ENCODE assay signal across 20 mouse cellular contexts in the genomic region with DNA sequence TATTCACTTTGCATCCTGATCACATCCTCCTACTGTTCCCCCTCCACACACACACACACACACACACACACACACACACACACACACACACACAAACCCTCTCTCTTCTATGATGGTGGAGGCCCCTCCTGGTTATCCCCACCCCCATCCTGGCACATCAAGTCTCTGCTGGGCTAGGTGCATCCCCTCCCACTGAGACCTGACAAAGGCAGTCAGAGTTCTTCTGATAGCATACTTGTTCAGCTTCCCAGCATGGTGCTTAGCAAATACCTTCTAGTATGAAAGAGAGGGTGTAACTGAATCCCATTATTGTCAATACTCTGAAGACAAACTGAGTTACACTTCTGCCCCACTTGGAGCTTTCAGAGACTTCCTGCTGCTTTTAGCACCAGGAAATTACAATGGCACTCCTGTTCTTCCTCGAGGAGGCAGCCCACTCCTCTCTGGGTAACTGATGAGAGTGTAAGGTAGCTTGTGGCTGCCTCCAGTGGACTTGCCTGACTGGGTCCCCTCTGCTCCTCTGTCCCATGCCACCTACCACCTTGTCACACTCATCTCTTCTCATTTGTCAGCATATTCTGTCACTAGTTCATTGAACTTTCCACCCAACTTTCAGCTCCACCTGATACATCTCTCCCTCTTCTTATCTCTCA.
DNase-seq lines count a peak whose midpoint lies in the region; ATAC-seq lines count a peak whose summit lies in the region.
"Had no signal": no experiment of that assay in that cellular context is flagged by ENCODE, and none has a peak within 500 bp of the region (broad histone marks: within the 10 kb centered on the region; RNA-seq: fewer than 3 reads in every experiment).

No protein-coding gene starts in this region.

- no peaks in the 10 kb centered on the region for H3K4me1 ChIP-seq in hindbrain, embryonic 11.5 days (replicated peaks; ENCODE audit: control insufficient read depth, insufficient read depth, low read length)
- H3K4me1 ChIP-seq in hindbrain, embryonic 16.5 days (ENCODE audit: control insufficient read depth, insufficient read depth, low read depth, low read length): no peaks in the 10 kb centered on the region
- peaks cover 4% of the 10 kb centered on the region; the same call in 1 of the 2 replicates for H3K4me1 ChIP-seq in midbrain, embryonic 15.5 days
- peaks cover 7% of the 10 kb centered on the region for H3K4me1 ChIP-seq in midbrain, embryonic 10.5 days
- H3K4me1 ChIP-seq in neural tube, embryonic 15.5 days: peaks cover 4% of the 10 kb centered on the region; the same call in 1 of the 2 replicates
- H3K4me1 ChIP-seq: embryonic facial prominence, embryonic 12.5 days had no signal

- no peaks in the 10 kb centered on the region for H3K27me3 ChIP-seq in hindbrain, embryonic 11.5 days (ENCODE audit: control insufficient read depth, insufficient read depth, low read length)
- H3K27me3 ChIP-seq in hindbrain, embryonic 16.5 days (replicated peaks; ENCODE audit: control insufficient read depth, insufficient read depth, low read length): no peaks in the 10 kb centered on the region
- no peaks in the 10 kb centered on the region for H3K27me3 ChIP-seq in midbrain, embryonic 15.5 days (replicated peaks)
- no peaks in the 10 kb centered on the region for H3K27me3 ChIP-seq in midbrain, embryonic 10.5 days (ENCODE audit: low read depth, poor library complexity, severe bottlenecking)
- H3K27me3 ChIP-seq in neural tube, embryonic 15.5 days (replicated peaks): no peaks in the 10 kb centered on the region
- H3K27me3 ChIP-seq: embryonic facial prominence, embryonic 12.5 days had no signal

- peak; percentile 1 for DNase-seq in hindbrain, embryonic 11.5 days (ENCODE audit: low spot score)
- DNase-seq in midbrain, embryonic 10.5 days (ENCODE audit: low spot score): no peak
- DNase-seq in embryo, embryonic 9.5 days (ENCODE audit: extremely low spot score): peak; percentile 8
- no peak for DNase-seq in layer of hippocampus, adult 9-11 months
- DNase-seq in T-cell, adult 2 months (ENCODE audit: low spot score): no peak
- DNase-seq: adrenal gland, postnatal 25 days; B cell, adult 2 months; cerebellum, adult 9-11 months; kidney, adult 9 months; thymus, adult 2 months had no signal

- peak; percentile 56; the same call in 1 of the 2 replicates for ATAC-seq in hindbrain, embryonic 11.5 days (ENCODE audit: low FRiP score)
- ATAC-seq in hindbrain, embryonic 16.5 days: no peak
- ATAC-seq in midbrain, embryonic 15.5 days (replicated peaks): peak; percentile 77; the same call in 1 of the 2 replicates
- ATAC-seq in neural tube, embryonic 15.5 days (ENCODE audit: low FRiP score): peak; percentile 41; the same call in 1 of the 2 replicates
- ATAC-seq: activated CD4-positive, CD25-positive, alpha-beta regulatory T cell, adult 4 months; inflammation-experienced regulatory T-cells, adult 6 months had no signal

- no peaks in the 10 kb centered on the region for H3K9me3 ChIP-seq in hindbrain, embryonic 11.5 days (ENCODE audit: control insufficient read depth, low read length)
- no peaks in the 10 kb centered on the region for H3K9me3 ChIP-seq in hindbrain, embryonic 16.5 days (ENCODE audit: control insufficient read depth, low read length)
- H3K9me3 ChIP-seq in midbrain, embryonic 15.5 days: no peaks in the 10 kb centered on the region
- no peaks in the 10 kb centered on the region for H3K9me3 ChIP-seq in midbrain, embryonic 10.5 days (replicated peaks)
- H3K9me3 ChIP-seq in neural tube, embryonic 15.5 days (replicated peaks): no peaks in the 10 kb centered on the region
- H3K9me3 ChIP-seq: embryonic facial prominence, embryonic 12.5 days had no signal

- WGBS in hindbrain, embryonic 11.5 days: 0% methylated on average over 1 of the region's 1 CpGs
- 8% methylated on average over 1 of the region's 1 CpGs for WGBS in hindbrain, embryonic 16.5 days
- 0% methylated on average over 1 of the region's 1 CpGs for WGBS in midbrain, embryonic 15.5 days
- whole genome bisulfite sequencing in midbrain, embryonic 10.5 days: 0% methylated on average over 1 of the region's 1 CpGs
- WGBS in neural tube, embryonic 15.5 days: 0% methylated on average over 1 of the region's 1 CpGs

- no peak overlapping the region for H3K27ac ChIP-seq in hindbrain, embryonic 11.5 days (ENCODE audit: low read depth, low read length)
- H3K27ac ChIP-seq in hindbrain, embryonic 16.5 days (ENCODE audit: low read depth, low read length): no peak overlapping the region
- H3K27ac ChIP-seq in midbrain, embryonic 15.5 days: no peak overlapping the region
- H3K27ac ChIP-seq in midbrain, embryonic 10.5 days (replicated peaks): no peak overlapping the region
- no peak overlapping the region for H3K27ac ChIP-seq in neural tube, embryonic 15.5 days (replicated peaks)
- H3K27ac ChIP-seq: embryonic facial prominence, embryonic 12.5 days; liver, embryonic 14.5 days; macrophage had no signal

- no peak overlapping the region for H3K9ac ChIP-seq in hindbrain, embryonic 11.5 days (ENCODE audit: low read depth, low read length)
- no peak overlapping the region for H3K9ac ChIP-seq in hindbrain, embryonic 16.5 days (ENCODE audit: low read depth, low read length)
- no peak overlapping the region for H3K9ac ChIP-seq in midbrain, embryonic 15.5 days
- no peak overlapping the region for H3K9ac ChIP-seq in neural tube, embryonic 15.5 days (replicated peaks)
- H3K9ac ChIP-seq: embryonic facial prominence, embryonic 12.5 days; liver, embryonic 14.5 days had no signal

- no peaks in the 10 kb centered on the region for H3K36me3 ChIP-seq in hindbrain, embryonic 11.5 days (ENCODE audit: control insufficient read depth, insufficient read depth, low read length)
- no peaks in the 10 kb centered on the region for H3K36me3 ChIP-seq in hindbrain, embryonic 16.5 days (ENCODE audit: control insufficient read depth, insufficient read depth, low read length)
- H3K36me3 ChIP-seq in midbrain, embryonic 15.5 days (replicated peaks): no peaks in the 10 kb centered on the region
- no peaks in the 10 kb centered on the region for H3K36me3 ChIP-seq in midbrain, embryonic 10.5 days
- no peaks in the 10 kb centered on the region for H3K36me3 ChIP-seq in neural tube, embryonic 15.5 days
- H3K36me3 ChIP-seq: embryonic facial prominence, embryonic 12.5 days; G1E had no signal

- no peak overlapping the region for H3K4me2 ChIP-seq in hindbrain, embryonic 11.5 days (replicated peaks; ENCODE audit: low read depth, low read length)
- no peak overlapping the region for H3K4me2 ChIP-seq in hindbrain, embryonic 16.5 days (ENCODE audit: low read length)
- no peak overlapping the region for H3K4me2 ChIP-seq in midbrain, embryonic 15.5 days
- no peak overlapping the region for H3K4me2 ChIP-seq in neural tube, embryonic 15.5 days
- H3K4me2 ChIP-seq: embryonic facial prominence, embryonic 12.5 days had no signal

- H3K4me3 ChIP-seq in hindbrain, embryonic 11.5 days (ENCODE audit: low read depth, low read length): no peak overlapping the region
- no peak overlapping the region for H3K4me3 ChIP-seq in hindbrain, embryonic 16.5 days (ENCODE audit: low read length)
- H3K4me3 ChIP-seq in midbrain, embryonic 15.5 days: no peak overlapping the region
- H3K4me3 ChIP-seq in midbrain, embryonic 10.5 days: no peak overlapping the region
- no peak overlapping the region for H3K4me3 ChIP-seq in neural tube, embryonic 15.5 days (replicated peaks)
- H3K4me3 ChIP-seq: embryonic facial prominence, embryonic 12.5 days; myocyte had no signal

Comparison
In these comparisons a context has a peak if more than half of its experiments do, and no peak if none do; other contexts are left out.
1. DNase-seq: peak in hindbrain, embryonic 11.5 days (single experiment) and embryo, embryonic 9.5 days (single experiment); none in midbrain, embryonic 10.5 days (single experiment), layer of hippocampus, adult 9-11 months (single experiment) and T-cell, adult 2 months (single experiment).